Mouse (Mus musculus) forebrain, postnatal 0 days (tissue): Measurements from ENCODE around the gene Fads2. TPM values are rescaled to one million over a fixed set of nuclear protein-coding genes. Genes with fewer than 3 reads are reported as not detected.

Experiments used
- ATAC-seq: fragments of 200-750 bp; cut with Nextera tagmentation; 2 replicates; pipeline ENCODE4 v1.8.0; 2017; ENCODE audit warnings: mild to moderate bottlenecking, moderate library complexity
- DNase-seq: peaks from one replicate; pipeline ENCODE4 v3.0.0-alpha.2; 2015
- H3K27ac ChIP-seq: fragments of 300-500 bp; sonication (generic); 2 replicates; pipeline ENCODE4 v1.5.1; 2014; ENCODE audit warnings: low read depth, mild to moderate bottlenecking, antibody characterized with exemption, low read length, moderate library complexity, mixed read lengths
- H3K27me3 ChIP-seq: fragments of 300-500 bp; sonication (generic); 2 replicates; pipeline ENCODE4 v1.6.1; 2014; ENCODE audit warnings: mild to moderate bottlenecking, low read length, mixed read lengths; ENCODE audit not compliant: insufficient read depth
- H3K36me3 ChIP-seq: fragments of 300-500 bp; sonication (generic); 2 replicates; pipeline ENCODE4 v1.6.1; 2014; ENCODE audit warnings: mild to moderate bottlenecking, moderate library complexity; ENCODE audit not compliant: insufficient read depth
- H3K4me1 ChIP-seq: fragments of 300-500 bp; sonication (generic); 2 replicates; pipeline ENCODE4 v1.6.1; 2014; ENCODE audit warnings: antibody characterized with exemption; ENCODE audit not compliant: insufficient read depth
- H3K4me2 ChIP-seq: fragments of 300-500 bp; sonication (generic); 2 replicates; pipeline ENCODE4 v1.6.1; 2014; ENCODE audit warnings: low read depth, mild to moderate bottlenecking, moderate library complexity
- H3K4me3 ChIP-seq: fragments of 300-500 bp; sonication (generic); 2 replicates; pipeline ENCODE4 v1.5.1; 2014; ENCODE audit warnings: low read depth, low read length, mixed read lengths
- H3K9ac ChIP-seq: fragments of 300-500 bp; sonication (generic); 2 replicates; pipeline ENCODE4 v1.6.1; 2014; ENCODE audit warnings: mild to moderate bottlenecking
- H3K9me3 ChIP-seq: fragments of 300-500 bp; sonication (generic); 2 replicates; pipeline ENCODE4 v1.6.1; 2016; ENCODE audit warnings: low read length
- CTCF ChIP-seq: sonication (generic); IDR thresholded peaks from 2 replicates; pipeline ENCODE4 v1.5.1; 2016; ENCODE audit warnings: antibody characterized with exemption, control low read depth, low read depth
- WGBS: fragments of 180-500 bp; shearing (Covaris S2); extraction: QIAGEN DNeasy Blood & Tissue Kit; methylation state at CpG from one replicate; pipeline ENCODE4 v1.1.7; 2014; 5-methylcytosine and 5-hydroxymethylcytosine counted together
- polyA plus RNA-seq: library from polyadenylated mRNA; unstranded; fragments of >200 nt; fragmentation: Nextera tagmentation; extraction: Ambion mirVana; gene quantifications from 2 replicates; pipeline ENCODE4 v1.2.1, GENCODE M21; 2015
- total RNA-seq: library from RNA; depleted of rRNA; stranded (reverse); fragments of >200 nt; gene quantifications from 2 replicates; pipeline ENCODE4 v1.2.3, GENCODE M21; 2014

Gene Fads2
- total and polyA plus RNA-seq, 2 experiments from 2014 or later: 248 to 249 TPM

- no peak overlapping the region for H3K4me2 ChIP-seq
- ATAC-seq (no peak), DNase-seq (no peak)
- no peaks in the 10 kb centered on the region for H3K9me3 ChIP-seq
- no peak overlapping the region for H3K9ac ChIP-seq
- no peaks in the 10 kb centered on the region for H3K27me3 ChIP-seq
- no peak for TF ChIP-seq CTCF
- WGBS: 51% methylated on average over 6 of the region's 6 CpGs
- no peak overlapping the region for H3K4me3 ChIP-seq
- H3K36me3 ChIP-seq: no peaks in the 10 kb centered on the region
- H3K27ac ChIP-seq: no peak overlapping the region
- H3K4me1 ChIP-seq: no peaks in the 10 kb centered on the region
Measured at GRCm38 (mm10) chr19:10115373-10116158, 14.0 kb upstream of the Fads2 start.

- no peak overlapping the region for H3K4me3 ChIP-seq
- H3K9ac ChIP-seq: no peak overlapping the region
- DNase-seq (no peak), ATAC-seq (no peak)
- no peaks in the 10 kb centered on the region for H3K9me3 ChIP-seq
- no peaks in the 10 kb centered on the region for H3K36me3 ChIP-seq
- TF ChIP-seq CTCF: no peak
- no peaks in the 10 kb centered on the region for H3K27me3 ChIP-seq
- no peak overlapping the region for H3K27ac ChIP-seq
- no peaks in the 10 kb centered on the region for H3K4me1 ChIP-seq
- no peak overlapping the region for H3K4me2 ChIP-seq
- 69% methylated on average over 4 of the region's 4 CpGs for WGBS
Measured at GRCm38 (mm10) chr19:10112956-10113355, 11.4 kb upstream of the Fads2 start.

GRCm38 (mm10) chr19:10108666-10109065 lies 7.1 kb upstream of the Fads2 start:
- 80% methylated on average over 2 of the region's 2 CpGs for WGBS
- Histone ChIP-seq H3K4me3 (no peak overlapping the region), H3K9ac (no peak overlapping the region), H3K4me1 (no peaks in the 10 kb centered on the region), H3K27me3 (no peaks in the 10 kb centered on the region), H3K9me3 (no peaks in the 10 kb centered on the region), H3K4me2 (no peak overlapping the region), H3K27ac (no peak overlapping the region), H3K36me3 (no peaks in the 10 kb centered on the region)
- TF ChIP-seq CTCF: no peak
- no peak for DNase-seq
- ATAC-seq: no peak

GRCm38 (mm10) chr19:10108129-10108528 lies 6.6 kb upstream of the Fads2 start:
- DNase-seq: no peak
- Histone ChIP-seq H3K4me3 (no peak overlapping the region), H3K9ac (no peak overlapping the region), H3K27me3 (no peaks in the 10 kb centered on the region), H3K9me3 (no peaks in the 10 kb centered on the region), H3K4me2 (no peak overlapping the region), H3K4me1 (no peaks in the 10 kb centered on the region), H3K27ac (no peak overlapping the region), H3K36me3 (no peaks in the 10 kb centered on the region)
- TF ChIP-seq CTCF: no peak
- ATAC-seq: no peak
- WGBS: 93% methylated on average over 1 of the region's 1 CpGs

GRCm38 (mm10) chr19:10107051-10107611 lies 5.6 kb upstream of the Fads2 start:
- ATAC-seq (no peak), DNase-seq (no peak)
- no peaks in the 10 kb centered on the region for H3K36me3 ChIP-seq
- H3K9ac ChIP-seq: no peak overlapping the region
- no peaks in the 10 kb centered on the region for H3K27me3 ChIP-seq
- no peak overlapping the region for H3K4me3 ChIP-seq
- H3K4me2 ChIP-seq: no peak overlapping the region
- H3K27ac ChIP-seq: no peak overlapping the region
- no peaks in the 10 kb centered on the region for H3K9me3 ChIP-seq
- 87% methylated on average over 5 of the region's 5 CpGs for WGBS
- TF ChIP-seq CTCF: no peak
- H3K4me1 ChIP-seq: 0 out of 2 replicates have a peak, but pooled peaks cover 7% of the 10 kb centered on the region

DNA sequence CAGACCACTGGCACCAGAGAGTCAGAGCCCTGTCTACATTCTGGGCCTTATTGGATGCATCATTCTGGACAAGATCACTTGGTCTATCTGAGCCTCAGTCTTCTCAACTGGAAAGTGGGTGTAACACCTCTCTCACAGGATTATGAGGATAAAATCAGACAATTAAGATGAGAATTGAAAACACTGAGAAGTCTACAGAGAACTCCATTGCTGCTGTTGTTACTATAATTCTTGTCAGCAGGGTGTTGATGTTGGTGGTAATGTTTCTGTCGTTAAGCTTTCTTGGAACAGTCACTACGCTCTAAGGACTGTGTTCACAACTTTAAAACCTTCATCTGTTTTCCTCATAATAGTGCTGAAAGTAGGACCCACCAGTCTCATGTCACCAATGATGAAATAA lies 5.1 kb upstream of the Fads2 start:
- H3K9ac ChIP-seq: no peak overlapping the region
- H3K27ac ChIP-seq: no peak overlapping the region
- 82% methylated on average over 2 of the region's 2 CpGs for WGBS
- ATAC-seq: no peak
- no peak overlapping the region for H3K4me3 ChIP-seq
- TF ChIP-seq CTCF: no peak
- no peak for DNase-seq
- H3K36me3 ChIP-seq: no peaks in the 10 kb centered on the region
- no peak overlapping the region for H3K4me2 ChIP-seq
- H3K27me3 ChIP-seq: no peaks in the 10 kb centered on the region
- H3K9me3 ChIP-seq: no peaks in the 10 kb centered on the region
- 0 out of 2 replicates have a peak, but pooled peaks cover 8% of the 10 kb centered on the region for H3K4me1 ChIP-seq

GRCm38 (mm10) chr19:10105034-10105493 lies 3.5 kb upstream of the Fads2 start:
- WGBS: 89% methylated on average over 10 of the region's 10 CpGs
- Histone ChIP-seq H3K4me1 (peaks cover 10% of the 10 kb centered on the region; the same call in 1 of the 2 replicates), H3K27me3 (no peaks in the 10 kb centered on the region), H3K9me3 (no peaks in the 10 kb centered on the region), H3K36me3 (no peaks in the 10 kb centered on the region), H3K4me3 (no peak overlapping the region), H3K4me2 (no peak overlapping the region), H3K27ac (no peak overlapping the region), H3K9ac (no peak overlapping the region)
- no peak for TF ChIP-seq CTCF
- ATAC-seq: no peak
- no peak for DNase-seq
